Mouse (Mus musculus) megakaryocyte-erythroid progenitor cell, adult 5-6 weeks (primary cell): ENCODE data around the gene Naip1. TPM values are rescaled to one million over a fixed set of nuclear protein-coding genes. Genes with fewer than 3 reads are reported as not detected.
"Not testable (repeated sequence)": the region's sequence is repeated elsewhere in the genome, so short reads cannot be mapped to it uniquely, and the experiment has no call there.

Source experiments
- ATAC-seq: replicated peaks from 2 replicates; pipeline ENCODE4 v1.8.0; 2016; ENCODE audit warnings: mild to moderate bottlenecking, inconsistent platforms; ENCODE audit not compliant: severe bottlenecking, poor library complexity, low FRiP score, low TSS enrichment
- total RNA-seq, 2 experiments: library from RNA; stranded (forward) in 1 of 2; stranded (reverse) in 1 of 2; fragments of 200-1000, 215-1000 nt in 1 of 2; fragments of >200 nt in 1 of 2; fragmentation: Nextera tagmentation in 1 of 2; gene quantifications; 2 replicates each; pipeline ENCODE4 v1.2.3; 2014 to 2017

Naip1 gene
- total RNA-seq, 2 experiments from 2014 or later, result not detected

GRCm38 (mm10) chr13:100409181-100409580 is 43.5 kb downstream of the Naip1 start:
- ATAC-seq, result no peak

GRCm38 (mm10) chr13:100408242-100408641 is 44.4 kb downstream of the Naip1 start:
- no peak for ATAC-seq

DNA sequence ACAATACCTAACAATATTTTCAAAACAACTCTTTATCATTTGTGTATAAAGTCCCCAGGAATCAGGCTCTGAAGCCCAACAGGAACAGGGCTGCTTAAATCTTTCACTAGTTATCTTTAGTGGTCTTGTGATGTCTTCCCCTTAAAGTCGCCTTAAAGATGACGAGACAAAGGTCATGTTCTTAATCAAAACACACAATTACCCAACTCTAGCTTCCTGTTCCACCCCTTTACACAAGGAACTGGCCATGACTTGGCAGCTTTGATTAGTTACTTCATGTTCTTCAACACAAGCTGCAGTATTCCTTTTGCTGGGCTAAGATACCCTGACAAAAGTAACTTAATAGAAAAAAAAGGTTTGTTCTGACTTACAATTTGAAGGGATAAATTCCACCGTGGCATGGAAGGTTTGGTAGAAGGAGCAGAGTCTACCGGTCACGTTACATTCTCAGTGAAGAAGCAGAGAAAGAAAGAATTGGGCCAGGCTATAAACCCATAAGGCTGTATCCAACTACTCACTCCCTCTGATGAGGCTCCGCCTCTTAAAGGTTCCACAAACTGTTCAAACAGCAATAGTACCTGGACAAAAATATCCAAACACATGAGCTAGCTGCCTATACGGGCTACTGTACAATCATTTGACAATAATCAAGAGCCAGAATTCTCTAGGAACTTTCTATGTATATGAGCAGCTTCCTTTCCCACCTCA is 49.6 kb downstream of the Naip1 start:
- ATAC-seq, result not testable (repeated sequence)

GRCm38 (mm10) chr13:100391021-100391420 is 61.6 kb downstream of the Naip1 start:
- ATAC-seq, result not testable (repeated sequence)

DNA sequence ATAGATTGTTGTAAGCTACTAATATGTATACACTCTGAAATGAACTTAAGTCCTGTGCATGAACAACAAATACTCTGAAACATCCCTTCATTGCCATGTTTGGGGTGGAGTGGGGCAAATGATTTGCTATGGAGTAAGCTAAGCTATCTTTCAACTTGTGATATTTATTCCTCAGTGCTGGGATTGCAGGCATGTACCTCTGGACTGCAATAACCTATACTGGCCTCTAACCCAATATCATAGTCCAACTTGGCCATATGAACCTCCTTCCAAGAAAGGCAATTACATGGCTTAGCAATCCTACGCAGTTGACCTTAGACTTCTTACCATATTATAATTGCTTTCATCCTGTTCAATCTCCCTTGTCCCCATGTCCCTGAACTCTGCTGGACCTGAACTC is 82.1 kb downstream of the Naip1 start:
- ATAC-seq, result no peak

Other genes with a start within 250 kb of the Naip1 start
- 3.2 and 5.2 TPM in 2 replicates for gene Naip5, start 206.5 kb downstream of the Naip1 start, total RNA-seq (2014; fragmentation: Nextera tagmentation)
- gene Naip5, start 206.5 kb downstream of the Naip1 start, total RNA-seq (2017), result 4.4 and 8.1 TPM in 2 replicates
- 2.4 and 2.8 TPM in 2 replicates for gene Naip6, start 135.2 kb downstream of the Naip1 start, total RNA-seq (2014; fragmentation: Nextera tagmentation)
- 0.80 and 1.1 TPM in 2 replicates for gene Naip6, start 135.2 kb downstream of the Naip1 start, total RNA-seq (2017)
- gene Gtf2h2, start 39.7 kb upstream of the Naip1 start, total RNA-seq (2014; fragmentation: Nextera tagmentation), result 56.9 and 85.2 TPM in 2 replicates
- 89.8 and 98.7 TPM in 2 replicates for gene Gtf2h2, start 39.7 kb upstream of the Naip1 start, total RNA-seq (2017)
- gene Ocln, start 99.8 kb upstream of the Naip1 start, total RNA-seq (2014; fragmentation: Nextera tagmentation), result not detected in 2 replicates
- not detected in 2 replicates for gene Ocln, start 99.8 kb upstream of the Naip1 start, total RNA-seq (2017)
- 0.74 and 1.7 TPM in 2 replicates for gene Marveld2, start 164.1 kb upstream of the Naip1 start, total RNA-seq (2014; fragmentation: Nextera tagmentation)
- 1.3 and 2.1 TPM in 2 replicates for gene Marveld2, start 164.1 kb upstream of the Naip1 start, total RNA-seq (2017)
- 266 and 321 TPM in 2 replicates for gene Ak6, start 198.1 kb upstream of the Naip1 start, total RNA-seq (2014; fragmentation: Nextera tagmentation)
- gene Ak6, start 198.1 kb upstream of the Naip1 start, total RNA-seq (2017), result 395 and 432 TPM in 2 replicates
- 34.6 and 39.9 TPM in 2 replicates for gene Rad17, start 198.2 kb upstream of the Naip1 start, total RNA-seq (2014; fragmentation: Nextera tagmentation)
- 51.5 and 60.1 TPM in 2 replicates for gene Rad17, start 198.2 kb upstream of the Naip1 start, total RNA-seq (2017)
- 19.2 and 24.7 TPM in 2 replicates for gene Taf9, start 198.7 kb upstream of the Naip1 start, total RNA-seq (2014; fragmentation: Nextera tagmentation)
- gene Taf9, start 198.7 kb upstream of the Naip1 start, total RNA-seq (2017), result 23.6 and 28.5 TPM in 2 replicates
- 0.90 and 3.6 TPM in 2 replicates for gene Ccdc125, start 216.8 kb upstream of the Naip1 start, total RNA-seq (2014; fragmentation: Nextera tagmentation)
- 6.4 and 9.2 TPM in 2 replicates for gene Ccdc125, start 216.8 kb upstream of the Naip1 start, total RNA-seq (2017)